Mouse (Mus musculus) liver, embryonic 14.5 days (tissue): ENCODE measurements around the gene Baiap2l1. TPM values are rescaled to one million over a fixed set of nuclear protein-coding genes. Genes with fewer than 3 reads are reported as not detected.

ENCODE experiments used
- ATAC-seq: fragments of 200-750 bp; cut with Nextera tagmentation; 2 replicates; pipeline ENCODE4 v1.8.0; 2017; ENCODE audit warnings: moderate number of reproducible peaks, mild to moderate bottlenecking, moderate library complexity; ENCODE audit not compliant: insufficient read depth
- DNase-seq, 3 experiments: peaks; one replicate each; pipeline ENCODE4 v3.0.0-alpha.2; 2012 to 2013; ENCODE audit warnings: low read depth in 3 of 3, low spot score in 3 of 3
- H3K27ac ChIP-seq: fragments of 300-500 bp; sonication (generic); 2 replicates; pipeline ENCODE4 v1.5.1; 2014; ENCODE audit warnings: moderate library complexity, mild to moderate bottlenecking, control low read depth, inconsistent platforms
- H3K27me3 ChIP-seq: fragments of 300-500 bp; sonication (generic); 2 replicates; pipeline ENCODE4 v1.6.1; 2014; ENCODE audit warnings: mild to moderate bottlenecking, low read length, moderate library complexity; ENCODE audit not compliant: control insufficient read depth, insufficient read depth
- H3K36me3 ChIP-seq: fragments of 300-500 bp; sonication (generic); replicated peaks from 2 replicates; pipeline ENCODE4 v1.6.1; 2014; ENCODE audit warnings: low read depth; ENCODE audit not compliant: control insufficient read depth, insufficient read depth
- H3K4me1 ChIP-seq, 2 experiments: fragments of 200-500 bp in 1 of 2; fragments of 300-500 bp in 1 of 2; sonication (generic) in 1 of 2; replicated peaks; 2 replicates each; pipeline ENCODE4 v1.6.1; 2012 to 2014; ENCODE audit warnings: antibody characterized with exemption in 1 of 2, inconsistent platforms in 1 of 2, low read length in 1 of 2; ENCODE audit not compliant: control insufficient read depth in 2 of 2, insufficient read depth in 2 of 2
- H3K4me2 ChIP-seq: fragments of 300-500 bp; sonication (generic); 2 replicates; pipeline ENCODE4 v1.6.1; 2014; ENCODE audit warnings: low read depth, mild to moderate bottlenecking, control low read depth, moderate library complexity
- H3K4me3 ChIP-seq, 2 experiments: fragments of 200-500 bp in 1 of 2; fragments of 300-500 bp in 1 of 2; sonication (generic) in 1 of 2; 2 replicates each; pipeline ENCODE4 v1.5.1; 2012 to 2014; ENCODE audit warnings: low read depth in 2 of 2, low read length in 2 of 2, mild to moderate bottlenecking in 2 of 2, control low read depth in 1 of 2, inconsistent platforms in 1 of 2, moderate library complexity in 1 of 2; ENCODE audit not compliant: insufficient read depth in 1 of 2
- H3K9ac ChIP-seq: fragments of 300-500 bp; sonication (generic); replicated peaks from 2 replicates; pipeline ENCODE4 v1.6.1; 2014; ENCODE audit warnings: mild to moderate bottlenecking, control low read depth, moderate library complexity
- H3K9me3 ChIP-seq: fragments of 300-500 bp; sonication (generic); 2 replicates; pipeline ENCODE4 v1.6.1; 2016; ENCODE audit warnings: low read length, mixed read lengths; ENCODE audit not compliant: control insufficient read depth
- CTCF ChIP-seq: IDR thresholded peaks from 2 replicates; pipeline ENCODE4 v1.5.1; 2016; ENCODE audit warnings: antibody characterized with exemption, low read depth, control low read depth
- EP300 ChIP-seq: IDR thresholded peaks from 2 replicates; pipeline ENCODE4 v1.6.1; 2016; ENCODE audit warnings: antibody characterized with exemption, low read depth
- WGBS: fragments of 180-500 bp; shearing (Covaris S2); extraction: QIAGEN DNeasy Blood & Tissue Kit; methylation state at CpG from one replicate; pipeline ENCODE4 v1.1.7; 2014; ENCODE audit not compliant: insufficient replicate concordance; 5-methylcytosine and 5-hydroxymethylcytosine counted together
- polyA plus RNA-seq, 2 experiments: library from polyadenylated mRNA; depleted of rRNA in 1 of 2; stranded (reverse) in 1 of 2; unstranded in 1 of 2; fragments of >200 nt; fragmentation: Nextera tagmentation in 1 of 2; extraction: Ambion mirVana in 1 of 2; gene quantifications; 2 replicates each; pipeline versions ENCODE4 v1.2.1 to v1.2.3; 2012 to 2014

The Baiap2l1 gene
- polyA plus RNA-seq, 2 experiments = 2.4 to 3.8 TPM

- Histone ChIP-seq H3K27ac (no peak overlapping the region), H3K9me3 (no peaks in the 10 kb centered on the region), H3K4me3 (no peak overlapping the region), H3K9ac (no peak overlapping the region), H3K4me1 (no peaks in the 10 kb centered on the region), H3K4me2 (no peak overlapping the region), H3K27me3 (no peaks in the 10 kb centered on the region), H3K36me3 (no peaks in the 10 kb centered on the region)
- TF ChIP-seq EP300 (no peak), CTCF (no peak)
- DNase-seq = no peak
- no peak for ATAC-seq
- 72% methylated on average over 12 of the region's 13 CpGs for WGBS
Measured at GRCm38 (mm10) chr5:144278374-144278960, 79.4 kb downstream of the Baiap2l1 start.

- H3K27ac ChIP-seq = no peak overlapping the region
- H3K4me2 ChIP-seq = no peak overlapping the region
- ATAC-seq (no peak), DNase-seq (no peak)
- no peak overlapping the region for H3K9ac ChIP-seq
- H3K9me3 ChIP-seq = no peaks in the 10 kb centered on the region
- no peaks in the 10 kb centered on the region for H3K4me1 ChIP-seq
- no peaks in the 10 kb centered on the region for H3K27me3 ChIP-seq
- H3K36me3 ChIP-seq = no peaks in the 10 kb centered on the region
- WGBS = 29% methylated on average over 17 of the region's 17 CpGs
- no peak overlapping the region for H3K4me3 ChIP-seq
- TF ChIP-seq EP300 (no peak), CTCF (no peak)
Measured at GRCm38 (mm10) chr5:144276898-144277630, 80.8 kb downstream of the Baiap2l1 start.

- TF ChIP-seq EP300 (no peak), CTCF (no peak)
- H3K4me3 ChIP-seq = no peak overlapping the region
Measured at GRCm38 (mm10) chr5:144274904-144275303, 83.0 kb downstream of the Baiap2l1 start.

GRCm38 (mm10) chr5:144271772-144272171 lies 86.1 kb downstream of the Baiap2l1 start:
- 21% methylated on average over 5 of the region's 5 CpGs for WGBS

More at GRCm38 (mm10) chr5:144274904-144275303, 83.0 kb downstream of the Baiap2l1 start:
- DNase-seq = no peak
- no peak overlapping the region for H3K9ac ChIP-seq
- WGBS = 49% methylated on average over 6 of the region's 6 CpGs
- H3K9me3 ChIP-seq = no peaks in the 10 kb centered on the region
- H3K27ac ChIP-seq = no peak overlapping the region
- H3K27me3 ChIP-seq = no peaks in the 10 kb centered on the region
- H3K4me2 ChIP-seq = no peak overlapping the region
- no peaks in the 10 kb centered on the region for H3K36me3 ChIP-seq
- peaks cover 0 to 6% of the 10 kb centered on the region in 2 experiments; a peak in 3 of 4 replicates for H3K4me1 ChIP-seq
- ATAC-seq = no peak

GRCm38 (mm10) chr5:144271118-144271517 lies 86.8 kb downstream of the Baiap2l1 start:
- no peak for TF ChIP-seq EP300
- TF ChIP-seq CTCF = no peak
- Histone ChIP-seq H3K9me3 (no peaks in the 10 kb centered on the region), H3K9ac (no peak overlapping the region), H3K4me3 (no peak overlapping the region), H3K27ac (no peak overlapping the region), H3K36me3 (no peaks in the 10 kb centered on the region), H3K4me2 (no peak overlapping the region), H3K27me3 (no peaks in the 10 kb centered on the region), H3K4me1 (peaks cover 0 to 6% of the 10 kb centered on the region in 2 experiments; a peak in 3 of 4 replicates)
- no peak for DNase-seq
- 44% methylated on average over 3 of the region's 3 CpGs for WGBS
- no peak for ATAC-seq

More at GRCm38 (mm10) chr5:144271772-144272171, 86.1 kb downstream of the Baiap2l1 start:
- TF ChIP-seq EP300 = no peak
- no peak for TF ChIP-seq CTCF
- no peaks in the 10 kb centered on the region for H3K36me3 ChIP-seq
- no peaks in the 10 kb centered on the region for H3K27me3 ChIP-seq
- H3K27ac ChIP-seq = no peak overlapping the region
- ATAC-seq (no peak), DNase-seq (no peak)
- no peaks in the 10 kb centered on the region for H3K9me3 ChIP-seq
- H3K9ac ChIP-seq = no peak overlapping the region
- peaks cover 0 to 6% of the 10 kb centered on the region in 2 experiments; a peak in 3 of 4 replicates for H3K4me1 ChIP-seq
- H3K4me3 ChIP-seq = no peak overlapping the region
- H3K4me2 ChIP-seq = no peak overlapping the region
